Mouse (Mus musculus) heart, embryonic 10.5 days (tissue): ENCODE data around the gene Commd4. TPM values are rescaled to one million over a fixed set of nuclear protein-coding genes. Genes with fewer than 3 reads are reported as not detected.

Experiments used
- DNase-seq: peaks from one replicate; pipeline ENCODE4 v3.0.0-alpha.2; 2017; ENCODE audit warnings: low spot score
- H3K27ac ChIP-seq: fragments of 300-500 bp; sonication (generic); 2 replicates; pipeline ENCODE4 v1.5.1; 2016; ENCODE audit warnings: mild to moderate bottlenecking
- H3K27me3 ChIP-seq: fragments of 300-500 bp; sonication (generic); 2 replicates; pipeline ENCODE4 v1.6.1; 2016; ENCODE audit warnings: mild to moderate bottlenecking; ENCODE audit not compliant: poor library complexity, insufficient read depth, severe bottlenecking
- H3K36me3 ChIP-seq: fragments of 300-500 bp; sonication (generic); 2 replicates; pipeline ENCODE4 v1.6.1; 2016; ENCODE audit warnings: mild to moderate bottlenecking, moderate library complexity
- H3K4me1 ChIP-seq: fragments of 300-500 bp; sonication (generic); 2 replicates; pipeline ENCODE4 v1.6.1; 2016; ENCODE audit warnings: mild to moderate bottlenecking
- H3K4me3 ChIP-seq: fragments of 300-500 bp; sonication (generic); 2 replicates; pipeline ENCODE4 v1.5.1; 2016; ENCODE audit warnings: mild to moderate bottlenecking, moderate library complexity
- H3K9me3 ChIP-seq: fragments of 300-500 bp; sonication (generic); 2 replicates; pipeline ENCODE4 v1.6.1; 2016; ENCODE audit warnings: mild to moderate bottlenecking, moderate library complexity
- WGBS: fragments of 180-500 bp; shearing (Covaris S2); methylation state at CpG from one replicate; pipeline ENCODE4 v1.1.7; 2016; 5-methylcytosine and 5-hydroxymethylcytosine counted together
- polyA plus RNA-seq: library from polyadenylated mRNA; unstranded; fragments of >200 nt; fragmentation: Nextera tagmentation; extraction: Ambion mirVana; gene quantifications from 2 replicates; pipeline ENCODE4 v1.2.1, GENCODE M21; 2016

The Commd4 gene
- polyA plus RNA-seq, 1 experiment from 2014 or later = 92.8 TPM

GRCm38 (mm10) chr9:57152331-57152730 lies 5.8 kb downstream of the Commd4 start:
- Histone ChIP-seq H3K4me1 (peaks cover 20% of the 10 kb centered on the region), H3K27me3 (no peaks in the 10 kb centered on the region), H3K27ac (no peak overlapping the region), H3K9me3 (no peaks in the 10 kb centered on the region), H3K4me3 (no peak overlapping the region), H3K36me3 (peaks cover 21% of the 10 kb centered on the region)
- DNase-seq = peak; percentile 61
- 42% methylated on average over 6 of the region's 6 CpGs for WGBS

- peaks cover 15% of the 10 kb centered on the region for H3K4me1 ChIP-seq
- no peaks in the 10 kb centered on the region for H3K9me3 ChIP-seq
- no peaks in the 10 kb centered on the region for H3K27me3 ChIP-seq
- peak; percentile 30 for DNase-seq
- H3K4me3 ChIP-seq = no peak overlapping the region
- H3K36me3 ChIP-seq = peaks cover 9% of the 10 kb centered on the region
- WGBS = 79% methylated on average over 5 of the region's 5 CpGs
- H3K27ac ChIP-seq = no peak overlapping the region
These were observed 7.9 kb downstream of the Commd4 start for GRCm38 (mm10) chr9:57150192-57150591.

GRCm38 (mm10) chr9:57149021-57149420 lies 9.1 kb downstream of the Commd4 start:
- H3K27ac ChIP-seq = peak overlapping the region; percentile 89; the same call in 1 of the 2 replicates
- peak overlapping the region; percentile 66 for H3K4me3 ChIP-seq
- DNase-seq = no peak
- H3K4me1 ChIP-seq = peaks cover 15% of the 10 kb centered on the region
- H3K9me3 ChIP-seq = no peaks in the 10 kb centered on the region
- 69% methylated on average over 6 of the region's 6 CpGs for WGBS
- H3K27me3 ChIP-seq = no peaks in the 10 kb centered on the region
- peaks cover 8% of the 10 kb centered on the region; the same call in 1 of the 2 replicates for H3K36me3 ChIP-seq

GRCm38 (mm10) chr9:57148144-57148878 lies 9.8 kb downstream of the Commd4 start, which contains the start of gene Neil1:
Neil1 (minus strand) TSS chr9:57148305.
- peaks cover 14% of the 10 kb centered on the region; the same call in 1 of the 2 replicates for H3K36me3 ChIP-seq
- H3K4me1 ChIP-seq = peaks cover 15% of the 10 kb centered on the region
- H3K4me3 ChIP-seq = peak within 1 kb of the TSS; percentile 66
- 1% methylated on average over 27 of the region's 27 CpGs for WGBS
- H3K27ac ChIP-seq = peak within 1 kb of the TSS; percentile 89
- no peaks in the 10 kb centered on the region for H3K9me3 ChIP-seq
- no peaks in the 10 kb centered on the region for H3K27me3 ChIP-seq
- peak; percentile 96 for DNase-seq

DNA sequence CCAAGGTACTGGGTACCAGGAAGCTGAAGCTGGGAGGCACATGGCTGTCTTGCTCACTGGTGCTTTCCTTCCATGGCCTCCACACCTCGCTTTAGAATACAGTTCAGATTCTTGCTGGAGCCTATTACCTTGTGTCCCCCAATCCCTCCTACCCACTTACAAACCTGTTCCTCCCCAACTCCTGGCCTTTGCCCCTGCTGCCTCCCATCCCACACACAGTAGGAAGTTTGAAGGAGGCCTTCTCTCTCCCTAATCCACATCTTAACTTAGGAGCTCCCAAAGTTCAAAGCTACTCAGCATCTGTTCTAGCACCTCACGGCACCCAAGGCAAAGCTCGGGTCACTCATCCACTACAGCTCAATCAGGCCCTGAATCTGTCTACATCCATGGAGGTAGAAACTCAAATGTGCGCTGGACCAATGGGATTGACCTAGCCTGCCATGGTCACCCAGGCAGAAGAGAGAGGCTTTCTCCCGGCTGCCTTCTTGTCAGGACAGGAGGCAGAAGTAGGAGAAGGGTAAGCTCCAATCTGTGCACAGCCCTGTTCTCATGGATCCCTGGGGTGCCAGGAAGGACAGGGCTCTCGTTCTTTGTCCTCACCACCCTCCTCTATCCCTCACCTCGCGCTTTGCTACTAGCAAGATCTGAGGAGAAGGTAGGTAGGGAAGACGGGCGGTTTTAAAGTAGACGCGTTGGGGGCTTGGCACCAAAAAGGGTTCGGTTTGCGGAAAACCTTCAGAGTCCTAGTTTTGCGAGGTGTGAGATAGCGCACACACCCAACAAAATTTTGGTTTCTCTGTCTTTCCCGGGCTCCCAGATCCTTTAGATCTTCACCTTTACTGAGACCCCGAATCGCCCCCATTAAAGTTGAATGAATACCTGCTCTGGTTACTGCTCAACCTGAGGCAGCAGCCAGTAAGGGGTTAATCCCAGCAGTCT lies 10.7 kb downstream of the Commd4 start:
- Histone ChIP-seq H3K4me1 (peaks cover 15% of the 10 kb centered on the region), H3K27ac (peak overlapping the region; percentile 89), H3K27me3 (no peaks in the 10 kb centered on the region), H3K36me3 (peaks cover 23% of the 10 kb centered on the region; the same call in 1 of the 2 replicates), H3K4me3 (peak overlapping the region; percentile 66), H3K9me3 (no peaks in the 10 kb centered on the region)
- 7% methylated on average over 19 of the region's 19 CpGs for WGBS
- DNase-seq = peak; percentile 78

GRCm38 (mm10) chr9:57146451-57147066 lies 11.6 kb downstream of the Commd4 start:
- peak; percentile 74 for DNase-seq
- no peaks in the 10 kb centered on the region for H3K27me3 ChIP-seq
- peaks cover 32% of the 10 kb centered on the region for H3K36me3 ChIP-seq
- 84% methylated on average over 17 of the region's 17 CpGs for WGBS
- no peak overlapping the region for H3K27ac ChIP-seq
- no peak overlapping the region for H3K4me3 ChIP-seq
- no peaks in the 10 kb centered on the region for H3K9me3 ChIP-seq
- H3K4me1 ChIP-seq = peaks cover 17% of the 10 kb centered on the region

DNA sequence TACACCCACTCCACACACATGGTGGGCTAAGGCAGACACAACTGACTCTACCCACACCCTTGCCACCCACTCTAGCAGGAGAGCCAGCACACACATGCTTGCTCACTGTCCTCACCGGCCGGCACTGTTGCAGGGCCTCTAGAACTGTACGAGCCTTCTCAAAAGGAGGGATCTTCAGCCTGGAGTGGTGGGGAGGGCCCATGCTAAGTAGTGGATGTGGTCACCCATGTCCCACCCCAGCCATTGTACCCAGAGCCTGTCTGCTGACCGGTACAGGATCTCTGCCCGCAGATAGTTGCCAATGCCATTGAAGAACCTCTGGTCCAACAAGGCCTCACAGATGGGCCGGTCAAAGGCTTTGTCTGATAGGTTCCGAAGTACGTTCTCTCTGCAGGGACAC lies 13.3 kb downstream of the Commd4 start:
- DNase-seq = peak; percentile 66
- Histone ChIP-seq H3K4me1 (peaks cover 19% of the 10 kb centered on the region), H3K4me3 (no peak overlapping the region), H3K27me3 (no peaks in the 10 kb centered on the region), H3K36me3 (peaks cover 49% of the 10 kb centered on the region), H3K9me3 (no peaks in the 10 kb centered on the region), H3K27ac (no peak overlapping the region)
- WGBS = 85% methylated on average over 8 of the region's 8 CpGs

DNA sequence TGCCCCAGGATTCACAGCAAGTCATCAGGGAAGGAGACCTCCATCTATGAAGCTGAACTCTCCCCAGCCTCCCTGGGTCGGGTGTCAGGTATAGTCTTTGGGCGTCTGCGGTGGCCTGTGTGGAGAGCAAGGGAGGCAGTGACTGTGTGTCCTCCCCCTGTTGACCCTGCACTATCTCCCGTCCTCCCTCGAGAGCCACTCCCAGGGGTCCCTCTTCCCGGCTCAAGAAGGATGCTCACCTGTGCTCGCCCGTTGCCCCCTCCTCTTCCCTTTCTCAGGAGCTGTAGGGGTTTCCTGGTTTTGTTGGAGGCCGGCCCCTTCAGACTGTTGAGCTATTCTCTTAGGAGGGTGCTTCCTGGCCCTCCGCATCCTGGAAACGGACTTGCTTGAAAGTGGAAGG lies 14.9 kb downstream of the Commd4 start:
- DNase-seq = peak; percentile 61
- no peak overlapping the region for H3K4me3 ChIP-seq
- H3K27ac ChIP-seq = no peak overlapping the region
- H3K4me1 ChIP-seq = peaks cover 12% of the 10 kb centered on the region
- H3K9me3 ChIP-seq = no peaks in the 10 kb centered on the region
- H3K27me3 ChIP-seq = no peaks in the 10 kb centered on the region
- WGBS = 87% methylated on average over 11 of the region's 11 CpGs
- H3K36me3 ChIP-seq = peaks cover 65% of the 10 kb centered on the region

DNA sequence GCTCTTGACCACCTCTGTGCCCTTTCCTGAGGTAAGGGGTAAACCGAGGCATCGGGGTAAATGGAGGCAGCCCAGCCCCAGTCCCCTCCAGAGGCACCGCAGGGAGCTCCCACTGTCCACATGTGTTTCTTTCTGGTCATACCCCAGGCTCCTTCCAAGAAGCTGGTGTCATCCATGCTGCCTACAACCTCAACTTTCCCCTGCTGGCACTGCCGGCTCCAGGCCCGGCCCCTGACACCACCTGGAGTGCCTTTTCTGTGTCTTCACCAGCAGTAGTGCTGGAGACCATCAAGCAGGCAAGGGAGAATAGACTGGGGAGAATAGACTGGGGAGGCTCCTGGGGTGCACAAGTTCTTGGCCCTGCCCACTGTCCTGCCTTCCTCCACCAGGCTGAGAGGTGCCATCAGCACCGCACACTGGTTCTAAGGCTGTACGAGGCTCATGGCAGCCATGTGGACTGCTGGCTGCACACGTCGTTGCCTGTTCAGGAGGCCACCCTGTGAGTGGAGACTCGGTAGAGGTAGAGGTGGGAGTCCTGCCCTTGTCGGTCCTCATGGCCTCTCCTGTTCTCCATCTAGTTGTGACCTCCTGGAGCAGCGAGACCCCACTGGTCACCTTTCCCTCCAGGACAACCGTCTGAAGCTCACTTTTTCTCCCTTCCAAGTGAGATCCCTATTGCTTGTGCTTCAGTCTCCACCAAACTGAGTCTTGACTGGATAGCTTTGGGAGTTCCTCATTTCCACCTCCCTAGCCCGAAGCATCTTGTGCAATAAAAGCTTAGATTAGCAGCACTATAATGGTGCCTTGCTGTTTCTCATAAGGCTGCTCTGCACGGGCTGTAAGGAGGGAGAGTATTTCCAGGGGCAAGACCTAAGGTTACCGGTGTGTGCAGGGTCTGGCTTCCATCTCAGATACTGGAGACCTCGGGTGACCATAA lies 16.4 kb downstream of the Commd4 start:
- no peak overlapping the region for H3K27ac ChIP-seq
- 82% methylated on average over 17 of the region's 17 CpGs for WGBS

DNA sequence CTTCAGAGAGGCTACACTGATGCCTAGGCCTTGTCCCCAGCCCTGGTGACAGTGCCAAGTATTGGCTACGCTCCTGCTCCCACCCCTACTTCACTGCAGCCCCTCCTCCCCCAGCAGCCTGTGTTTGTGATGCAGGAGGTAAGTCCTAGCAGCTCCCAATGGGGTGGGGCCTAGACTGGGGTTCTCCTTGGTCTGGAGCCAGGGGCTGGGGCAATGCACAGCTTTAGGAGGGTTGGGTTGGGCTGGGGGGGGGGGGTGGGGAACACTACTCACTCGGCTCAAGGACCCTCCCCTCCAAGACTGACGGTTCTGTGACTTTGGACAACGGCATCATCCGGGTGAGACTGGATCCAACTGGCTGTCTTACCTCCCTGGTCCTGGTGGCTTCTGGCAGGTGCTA lies 18.6 kb downstream of the Commd4 start:
- peaks cover 98% of the 10 kb centered on the region for H3K36me3 ChIP-seq

More for the DNA sequence above, 16.4 kb downstream of the Commd4 start:
- Histone ChIP-seq H3K27me3 (no peaks in the 10 kb centered on the region), H3K4me1 (0 out of 2 replicates have a peak, but pooled peaks cover 4% of the 10 kb centered on the region), H3K4me3 (no peak overlapping the region), H3K9me3 (no peaks in the 10 kb centered on the region), H3K36me3 (peaks cover 81% of the 10 kb centered on the region)
- no peak for DNase-seq

DNA sequence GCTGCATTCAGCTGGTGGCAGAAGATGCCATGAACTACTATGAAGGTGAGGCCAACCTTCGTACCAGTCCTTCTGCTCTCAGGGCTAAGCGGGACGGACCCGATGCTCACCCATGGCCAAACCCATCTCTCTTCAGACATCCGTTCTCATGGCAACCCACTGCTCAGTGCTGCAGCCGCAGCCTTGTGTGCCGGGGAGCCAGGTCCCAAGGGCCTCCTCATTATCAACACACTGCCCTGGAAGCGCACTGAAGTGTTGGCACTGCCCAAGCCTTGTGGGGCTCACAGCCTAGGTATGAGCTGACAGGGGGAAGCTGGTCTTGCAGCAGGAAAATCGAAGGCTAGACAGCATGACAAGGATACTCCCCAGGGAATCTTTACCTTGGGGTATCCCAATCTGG lies 19.0 kb downstream of the Commd4 start:
- WGBS = 93% methylated on average over 9 of the region's 9 CpGs
- 0 out of 2 replicates have a peak, but pooled peaks cover 4% of the 10 kb centered on the region for H3K4me1 ChIP-seq
- no peak overlapping the region for H3K4me3 ChIP-seq
- H3K9me3 ChIP-seq = no peaks in the 10 kb centered on the region
- H3K27ac ChIP-seq = no peak overlapping the region
- peaks cover 99% of the 10 kb centered on the region for H3K36me3 ChIP-seq
- H3K27me3 ChIP-seq = no peaks in the 10 kb centered on the region
- no peak for DNase-seq

More for the DNA sequence above, 18.6 kb downstream of the Commd4 start:
- H3K27me3 ChIP-seq = no peaks in the 10 kb centered on the region
- no peak overlapping the region for H3K4me3 ChIP-seq
- H3K9me3 ChIP-seq = no peaks in the 10 kb centered on the region
- 97% methylated on average over 5 of the region's 5 CpGs for WGBS
- no peak for DNase-seq
- H3K27ac ChIP-seq = 0 out of 2 replicates have a peak overlapping the region, but pooled peaks have one; percentile 8
- 0 out of 2 replicates have a peak, but pooled peaks cover 4% of the 10 kb centered on the region for H3K4me1 ChIP-seq
